Mouse (Mus musculus) lung, embryonic 15.5 days (tissue): ENCODE results near the gene Olfr775. TPM values are rescaled to one million over a fixed set of nuclear protein-coding genes. Genes with fewer than 3 reads are reported as not detected.

Experiments used
- ATAC-seq: fragments of 200-750 bp; cut with Nextera tagmentation; 2 replicates; pipeline ENCODE4 v1.8.0; 2017; ENCODE audit warnings: moderate number of reproducible peaks, borderline replicate concordance; ENCODE audit not compliant: low FRiP score, low TSS enrichment; ENCODE audit errors: extremely low read depth
- H3K27ac ChIP-seq: fragments of 300-500 bp; sonication (generic); 2 replicates; pipeline ENCODE4 v1.5.1; 2015; ENCODE audit warnings: moderate library complexity, mild to moderate bottlenecking, inconsistent platforms
- H3K27me3 ChIP-seq: fragments of 300-500 bp; sonication (generic); 2 replicates; pipeline ENCODE4 v1.6.1; 2015; ENCODE audit warnings: inconsistent platforms
- H3K36me3 ChIP-seq: fragments of 300-500 bp; sonication (generic); 2 replicates; pipeline ENCODE4 v1.6.1; 2015; ENCODE audit warnings: inconsistent platforms
- H3K4me1 ChIP-seq: fragments of 300-500 bp; sonication (generic); 2 replicates; pipeline ENCODE4 v1.6.1; 2015; ENCODE audit warnings: inconsistent platforms
- H3K4me2 ChIP-seq: fragments of 300-500 bp; sonication (generic); 2 replicates; pipeline ENCODE4 v1.6.1; 2015; ENCODE audit warnings: inconsistent platforms, mild to moderate bottlenecking, moderate library complexity
- H3K4me3 ChIP-seq: fragments of 300-500 bp; sonication (generic); 2 replicates; pipeline ENCODE4 v1.5.1; 2015; ENCODE audit warnings: mild to moderate bottlenecking, inconsistent platforms
- H3K9ac ChIP-seq: fragments of 300-500 bp; sonication (generic); 2 replicates; pipeline ENCODE4 v1.6.1; 2015; ENCODE audit warnings: inconsistent platforms
- H3K9me3 ChIP-seq: fragments of 300-500 bp; sonication (generic); 2 replicates; pipeline ENCODE4 v1.6.1; 2016; ENCODE audit warnings: inconsistent platforms
- WGBS: fragments of 180-500 bp; shearing (Covaris S2); methylation state at CpG from one replicate; pipeline ENCODE4 v1.1.7; 2015; 5-methylcytosine and 5-hydroxymethylcytosine counted together
- polyA plus RNA-seq: library from polyadenylated mRNA; unstranded; fragments of >200 nt; fragmentation: Nextera tagmentation; extraction: Ambion mirVana; gene quantifications from 2 replicates; pipeline ENCODE4 v1.2.1, GENCODE M21; 2015

Olfr775 gene
- polyA plus RNA-seq, result not detected in 2 replicates

- Histone ChIP-seq H3K9ac (no peak within 1 kb of the TSS), H3K36me3 (no peaks in the 10 kb centered on the region), H3K4me3 (no peak within 1 kb of the TSS), H3K4me1 (no peaks in the 10 kb centered on the region), H3K27ac (no peak within 1 kb of the TSS), H3K27me3 (no peaks in the 10 kb centered on the region), H3K4me2 (no peak within 1 kb of the TSS), H3K9me3 (no peaks in the 10 kb centered on the region)
- no peak for ATAC-seq
- WGBS, result 69% methylated on average over 3 of the region's 3 CpGs
Observed at GRCm38 (mm10) chr10:129248112-129248511, at the start of gene Olfr775. Olfr775 (plus strand) TSS chr10:129248412.

DNA sequence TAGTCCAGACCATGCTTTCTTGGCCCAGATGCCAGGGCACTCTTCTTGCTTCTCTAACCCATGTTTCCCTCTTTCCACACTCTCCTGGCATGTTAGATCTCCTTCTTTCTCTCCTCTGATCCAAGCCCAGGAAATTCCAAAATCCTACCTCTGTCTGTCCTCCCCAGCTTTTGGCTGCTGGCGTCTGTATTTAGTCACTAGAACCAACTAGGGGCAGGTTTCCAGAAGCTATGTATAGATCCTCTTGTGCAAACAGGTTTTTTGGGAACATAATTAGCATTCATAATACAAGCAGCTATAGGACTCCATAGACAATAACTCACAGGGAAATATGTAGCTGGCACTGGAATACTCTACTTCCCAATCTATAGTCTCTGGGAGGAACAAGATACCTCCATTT, 17.5 kb upstream of the Olfr775 start:
- WGBS, result 67% methylated on average over 1 of the region's 1 CpGs
- no peak overlapping the region for H3K27ac ChIP-seq
- H3K9ac ChIP-seq, result no peak overlapping the region
- no peak for ATAC-seq
- no peak overlapping the region for H3K4me3 ChIP-seq
- H3K4me2 ChIP-seq, result no peak overlapping the region
- no peaks in the 10 kb centered on the region for H3K4me1 ChIP-seq
- no peaks in the 10 kb centered on the region for H3K27me3 ChIP-seq
- no peaks in the 10 kb centered on the region for H3K9me3 ChIP-seq
- no peaks in the 10 kb centered on the region for H3K36me3 ChIP-seq

- H3K9me3 ChIP-seq, result no peaks in the 10 kb centered on the region
- H3K4me3 ChIP-seq, result no peak within 1 kb of the TSS
- no peak within 1 kb of the TSS for H3K4me2 ChIP-seq
- H3K27me3 ChIP-seq, result no peaks in the 10 kb centered on the region
- H3K4me1 ChIP-seq, result no peaks in the 10 kb centered on the region
- H3K36me3 ChIP-seq, result no peaks in the 10 kb centered on the region
- 65% methylated on average over 2 of the region's 2 CpGs for WGBS
- no peak within 1 kb of the TSS for H3K9ac ChIP-seq
- ATAC-seq, result no peak
- H3K27ac ChIP-seq, result no peak within 1 kb of the TSS
Observed at GRCm38 (mm10) chr10:129235904-129236303, 12.3 kb upstream of the Olfr775 start, which contains the start of gene Olfr774. Olfr774 (plus strand) TSS chr10:129236204.

DNA sequence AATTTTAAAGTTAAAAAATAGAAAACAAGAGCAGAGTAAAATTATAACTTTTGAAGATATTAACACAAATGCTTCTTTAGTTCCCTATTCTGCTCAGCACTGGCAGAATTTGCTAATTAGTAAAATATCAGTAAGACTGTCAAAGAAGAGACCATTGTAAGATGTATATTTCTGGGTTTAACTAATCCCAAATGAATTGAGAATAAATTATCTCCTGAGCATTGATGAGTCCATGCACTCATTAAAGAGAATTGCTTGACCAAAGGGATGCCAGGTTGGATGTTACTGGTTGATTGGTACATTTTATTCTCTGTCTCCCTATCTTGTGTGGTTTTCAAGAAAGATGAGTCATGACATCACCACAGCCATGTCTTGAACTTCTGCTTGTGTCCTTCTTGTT, 10.6 kb downstream of the Olfr775 start, which contains the start of gene Olfr776:
TSS of gene Olfr776 (plus strand) at position 301 of the 400 bp plus-strand sequence.
- no peak within 1 kb of the TSS for H3K4me3 ChIP-seq
- no peaks in the 10 kb centered on the region for H3K4me1 ChIP-seq
- H3K4me2 ChIP-seq, result no peak within 1 kb of the TSS
- no peaks in the 10 kb centered on the region for H3K36me3 ChIP-seq
- no peaks in the 10 kb centered on the region for H3K9me3 ChIP-seq
- no peak for ATAC-seq
- H3K9ac ChIP-seq, result no peak within 1 kb of the TSS
- H3K27ac ChIP-seq, result no peak within 1 kb of the TSS
- no peaks in the 10 kb centered on the region for H3K27me3 ChIP-seq

- H3K9me3 ChIP-seq, result no peaks in the 10 kb centered on the region
- no peaks in the 10 kb centered on the region for H3K4me1 ChIP-seq
- 88% methylated on average over 2 of the region's 2 CpGs for WGBS
- H3K9ac ChIP-seq, result no peak within 1 kb of the TSS
- H3K27me3 ChIP-seq, result no peaks in the 10 kb centered on the region
- H3K4me2 ChIP-seq, result no peak within 1 kb of the TSS
- no peak for ATAC-seq
- H3K4me3 ChIP-seq, result no peak within 1 kb of the TSS
- no peaks in the 10 kb centered on the region for H3K36me3 ChIP-seq
- no peak within 1 kb of the TSS for H3K27ac ChIP-seq
Observed at GRCm38 (mm10) chr10:129271081-129271535, 22.9 kb downstream of the Olfr775 start, which contains the start of gene Olfr777. Olfr777 (minus strand) TSS chr10:129271485.

Other genes starting within 250 kb of the Olfr775 start
- not detected in 2 replicates for gene Olfr763, start 237.6 kb upstream of the Olfr775 start, polyA plus RNA-seq
- not detected in 2 replicates for gene Olfr764-ps1, start 208.5 kb upstream of the Olfr775 start, polyA plus RNA-seq
- gene Olfr765, start 198.4 kb upstream of the Olfr775 start, polyA plus RNA-seq, result not detected in 2 replicates
- not detected in 2 replicates for gene Olfr766-ps1, start 179.4 kb upstream of the Olfr775 start, polyA plus RNA-seq
- gene Olfr767, start 165.5 kb upstream of the Olfr775 start, polyA plus RNA-seq, result not detected in 2 replicates
- not detected in 2 replicates for gene Olfr768, start 149.0 kb upstream of the Olfr775 start, polyA plus RNA-seq
- gene Olfr769, start 130.6 kb upstream of the Olfr775 start, polyA plus RNA-seq, result not detected in 2 replicates
- gene Olfr770, start 109.4 kb upstream of the Olfr775 start, polyA plus RNA-seq, result not detected in 2 replicates
- gene Olfr771, start 83.7 kb upstream of the Olfr775 start, polyA plus RNA-seq, result not detected in 2 replicates
- not detected in 2 replicates for gene Olfr772, start 70.5 kb upstream of the Olfr775 start, polyA plus RNA-seq
- not detected in 2 replicates for gene Olfr773, start 61.0 kb upstream of the Olfr775 start, polyA plus RNA-seq
- not detected in 2 replicates for gene Olfr774, start 12.2 kb upstream of the Olfr775 start, polyA plus RNA-seq
- not detected in 2 replicates for gene Olfr776, start 10.7 kb downstream of the Olfr775 start, polyA plus RNA-seq
- gene Olfr777, start 23.1 kb downstream of the Olfr775 start, polyA plus RNA-seq, result not detected in 2 replicates
- not detected in 2 replicates for gene Olfr780, start 69.7 kb downstream of the Olfr775 start, polyA plus RNA-seq
- gene Olfr781, start 80.4 kb downstream of the Olfr775 start, polyA plus RNA-seq, result not detected in 2 replicates
- not detected in 2 replicates for gene Olfr782, start 100.4 kb downstream of the Olfr775 start, polyA plus RNA-seq
- 0.05 and 0.06 TPM in 2 replicates for gene Olfr784, start 135.7 kb downstream of the Olfr775 start, polyA plus RNA-seq
- gene Olfr785, start 157.0 kb downstream of the Olfr775 start, polyA plus RNA-seq, result not detected in 2 replicates
- gene Olfr786, start 178.9 kb downstream of the Olfr775 start, polyA plus RNA-seq, result not detected in 2 replicates
- not detected in 2 replicates for gene Olfr787, start 213.4 kb downstream of the Olfr775 start, polyA plus RNA-seq
- not detected in 2 replicates for gene Olfr788, start 222.6 kb downstream of the Olfr775 start, polyA plus RNA-seq
- not detected in 2 replicates for gene Olfr789, start 236.3 kb downstream of the Olfr775 start, polyA plus RNA-seq